Mouse (Mus musculus) MEL (cell line): ENCODE measurements around the gene Plxna4. TPM values are rescaled to one million over a fixed set of nuclear protein-coding genes. Genes with fewer than 3 reads are reported as not detected.

Experiments
- DNase-seq: peaks from one replicate; pipeline ENCODE4 v3.0.0; 2011; ENCODE audit warnings: low read depth, low spot score
- H3K27ac ChIP-seq: 2 replicates; pipeline ENCODE4 v1.5.1; 2012; ENCODE audit warnings: low read depth, mild to moderate bottlenecking, control low read depth, low read length, moderate library complexity; ENCODE audit not compliant: control insufficient read depth
- H3K27me3 ChIP-seq, 2 experiments: fragments of 150-350 bp in 1 of 2; sonication (generic) in 1 of 2; 2 replicates each; pipeline ENCODE4 v1.6.1; 2012; ENCODE audit warnings: low read length in 2 of 2, mild to moderate bottlenecking in 2 of 2, improper control_type of control experiment in 1 of 2, moderate library complexity in 1 of 2; ENCODE audit not compliant: insufficient read depth in 2 of 2, control insufficient read depth in 1 of 2
- H3K36me3 ChIP-seq, 2 experiments: 2 replicates each; pipeline ENCODE4 v1.6.1; 2012 to 2014; ENCODE audit warnings: low read length in 2 of 2, improper control_type of control experiment in 1 of 2, inconsistent platforms in 1 of 2, mild to moderate bottlenecking in 1 of 2; ENCODE audit not compliant: insufficient read depth in 2 of 2, control insufficient read depth in 1 of 2
- H3K4me1 ChIP-seq, 2 experiments: fragments of 150-350 bp in 1 of 2; sonication (generic) in 1 of 2; 2 replicates each; pipeline ENCODE4 v1.6.1; 2012; ENCODE audit warnings: low read length in 2 of 2, improper control_type of control experiment in 1 of 2, mild to moderate bottlenecking in 1 of 2; ENCODE audit not compliant: insufficient read depth in 2 of 2, control insufficient read depth in 1 of 2
- H3K4me3 ChIP-seq, 2 experiments: fragments of 150-350 bp in 1 of 2; sonication (generic) in 1 of 2; 2 replicates each; pipeline ENCODE4 v1.5.1; 2012; ENCODE audit warnings: low read depth in 2 of 2, low read length in 2 of 2, mild to moderate bottlenecking in 2 of 2, moderate library complexity in 2 of 2, control low read depth in 1 of 2, improper control_type of control experiment in 1 of 2; ENCODE audit not compliant: control insufficient read depth in 1 of 2, insufficient read depth in 1 of 2
- H3K79me2 ChIP-seq: 2 replicates; pipeline ENCODE4 v1.6.1; 2012; ENCODE audit warnings: mild to moderate bottlenecking, low read length, moderate library complexity; ENCODE audit not compliant: control insufficient read depth, poor library complexity, insufficient read depth
- H3K9ac ChIP-seq: 2 replicates; pipeline ENCODE4 v1.6.1; 2012; ENCODE audit warnings: low read depth, mild to moderate bottlenecking, control low read depth, low read length, moderate library complexity; ENCODE audit not compliant: control insufficient read depth, poor library complexity, severe bottlenecking
- H3K9me3 ChIP-seq: fragments of 150-350 bp; sonication (generic); replicated peaks from 2 replicates; pipeline ENCODE4 v1.6.1; 2012; ENCODE audit warnings: mild to moderate bottlenecking, low read length, improper control_type of control experiment, moderate library complexity; ENCODE audit not compliant: insufficient read depth
- BHLHE40 ChIP-seq: IDR thresholded peaks from 2 replicates; pipeline ENCODE4 v1.6.1; 2012; ENCODE audit warnings: low read depth, mild to moderate bottlenecking, inconsistent platforms, low read length, improper control_type of control experiment, borderline replicate concordance
- CHD1 ChIP-seq: IDR thresholded peaks from 2 replicates; pipeline ENCODE4 v1.6.1; 2012; ENCODE audit warnings: low read depth, mild to moderate bottlenecking, inconsistent platforms, low read length, improper control_type of control experiment
- EP300 ChIP-seq, 2 experiments: IDR thresholded peaks; 2 replicates each; pipeline ENCODE4 v1.6.1; 2011; ENCODE audit warnings: improper control_type of control experiment in 2 of 2, low read length in 2 of 2, low read depth in 1 of 2, mild to moderate bottlenecking in 1 of 2
- ETS1 ChIP-seq: IDR thresholded peaks from 2 replicates; pipeline ENCODE4 v1.6.1; 2012; ENCODE audit warnings: low read depth, mild to moderate bottlenecking, inconsistent platforms, low read length, improper control_type of control experiment, moderate library complexity
- GABPA ChIP-seq: IDR thresholded peaks from 2 replicates; pipeline ENCODE4 v1.6.1; 2012; ENCODE audit warnings: low read depth, mild to moderate bottlenecking, inconsistent platforms, low read length, improper control_type of control experiment, moderate library complexity
- GATA1 ChIP-seq: IDR thresholded peaks from 2 replicates; pipeline ENCODE4 v1.6.1; 2011; ENCODE audit warnings: low read depth, low read length, improper control_type of control experiment
- JUND ChIP-seq: IDR thresholded peaks from 2 replicates; pipeline ENCODE4 v1.6.1; 2011; ENCODE audit warnings: low read depth, mild to moderate bottlenecking, improper control_type of control experiment, low read length
- MAFK ChIP-seq: IDR thresholded peaks from 2 replicates; pipeline ENCODE4 v1.6.1; 2011; ENCODE audit warnings: low read depth, mild to moderate bottlenecking, low read length, improper control_type of control experiment, borderline replicate concordance
- MAX ChIP-seq: IDR thresholded peaks from 2 replicates; pipeline ENCODE4 v1.6.1; 2011; ENCODE audit warnings: low read length, improper control_type of control experiment
- RAD21 ChIP-seq: IDR thresholded peaks from 2 replicates; pipeline ENCODE4 v1.6.1; 2011; ENCODE audit warnings: mild to moderate bottlenecking, low read depth, low read length, improper control_type of control experiment
- RCOR1 ChIP-seq: IDR thresholded peaks from 2 replicates; pipeline ENCODE4 v1.6.1; 2012; ENCODE audit warnings: low read depth, mild to moderate bottlenecking, inconsistent platforms, low read length, improper control_type of control experiment
- SMC3 ChIP-seq: IDR thresholded peaks from 2 replicates; pipeline ENCODE4 v1.6.1; 2011; ENCODE audit warnings: low read depth, low read length, improper control_type of control experiment
- TAL1 ChIP-seq: IDR thresholded peaks from 2 replicates; pipeline ENCODE4 v1.6.1; 2012; ENCODE audit warnings: mild to moderate bottlenecking, inconsistent platforms, low read length, moderate library complexity, mixed read lengths
- TCF12 ChIP-seq: IDR thresholded peaks from 2 replicates; pipeline ENCODE4 v1.6.1; 2014; ENCODE audit warnings: low read depth, mild to moderate bottlenecking, inconsistent platforms, low read length, improper control_type of control experiment, moderate library complexity
- UBTF ChIP-seq: IDR thresholded peaks from 2 replicates; pipeline ENCODE4 v1.6.1; 2012; ENCODE audit warnings: low read depth, mild to moderate bottlenecking, inconsistent platforms, low read length, improper control_type of control experiment, moderate library complexity, borderline replicate concordance; ENCODE audit not compliant: insufficient read depth
- ZC3H11A ChIP-seq: IDR thresholded peaks from 2 replicates; pipeline ENCODE4 v1.6.1; 2012; ENCODE audit warnings: low read depth, mild to moderate bottlenecking, inconsistent platforms, low read length, improper control_type of control experiment
- ZMIZ1 ChIP-seq: IDR thresholded peaks from 2 replicates; pipeline ENCODE4 v1.6.1; 2012; ENCODE audit warnings: low read depth, mild to moderate bottlenecking, inconsistent platforms, low read length, improper control_type of control experiment, moderate library complexity
- ZNF384 ChIP-seq: IDR thresholded peaks from 2 replicates; pipeline ENCODE4 v1.6.1; 2012; ENCODE audit warnings: low read depth, mild to moderate bottlenecking, inconsistent platforms, low read length, improper control_type of control experiment
- polyA plus RNA-seq, 2 experiments: library from polyadenylated mRNA; stranded (reverse) in 1 of 2; unstranded in 1 of 2; fragments of >175 nt in 1 of 2; fragments of >200 nt in 1 of 2; gene quantifications; 2 replicates each; pipeline versions ENCODE4 v1.2.1 to v1.2.4; 2012; ENCODE audit warnings: low replicate concordance in 2 of 2, low read depth in 1 of 2; ENCODE audit not compliant: insufficient read length in 2 of 2, insufficient read depth in 1 of 2, missing spikeins in 1 of 2
- total RNA-seq: library from RNA; depleted of rRNA; stranded (reverse); fragments of 300-350 nt; gene quantifications from 2 replicates; pipeline ENCODE4 v1.2.3, GENCODE M21; 2012

Gene Plxna4
- total and polyA plus RNA-seq, 3 experiments = 0.01 TPM; not detected in 2

DNA sequence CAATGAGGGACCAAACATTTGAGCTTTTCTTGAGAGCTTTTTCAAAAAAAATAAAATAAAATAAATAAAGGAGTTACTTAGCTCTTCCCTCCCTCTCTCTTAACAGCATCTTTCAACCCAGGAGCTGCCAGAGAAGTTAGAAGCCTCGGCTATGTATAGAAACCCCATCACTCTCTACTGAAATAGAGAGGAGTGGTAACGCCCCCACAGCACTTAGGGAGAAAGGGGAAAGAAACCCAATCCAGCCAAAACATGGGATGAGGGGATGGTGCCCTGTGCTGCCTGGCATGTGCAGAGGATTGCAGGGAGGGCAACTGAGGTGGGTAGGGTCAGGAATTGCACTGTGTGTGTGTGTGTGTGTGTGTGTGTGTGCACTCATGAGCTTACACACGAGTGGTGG lies 228.3 kb downstream of the Plxna4 start:
- DNase-seq = no peak
- Histone ChIP-seq H3K36me3 (no peaks in the 10 kb centered on the region), H3K79me2 (no peaks in the 10 kb centered on the region), H3K27ac (no peak overlapping the region), H3K9ac (no peak overlapping the region), H3K9me3 (no peaks in the 10 kb centered on the region), H3K4me1 (no peaks in the 10 kb centered on the region), H3K4me3 (no peak overlapping the region), H3K27me3 (no peaks in the 10 kb centered on the region)
- no peak for TF ChIP-seq RCOR1

GRCm38 (mm10) chr6:32357497-32357896 lies 230.5 kb downstream of the Plxna4 start:
- no peak for DNase-seq
- Histone ChIP-seq H3K79me2 (no peaks in the 10 kb centered on the region), H3K9ac (no peak overlapping the region), H3K36me3 (no peaks in the 10 kb centered on the region), H3K27me3 (no peaks in the 10 kb centered on the region), H3K4me1 (no peaks in the 10 kb centered on the region), H3K27ac (no peak overlapping the region), H3K4me3 (no peak overlapping the region), H3K9me3 (no peaks in the 10 kb centered on the region)
- no peak for TF ChIP-seq TAL1
- TF ChIP-seq MAFK = no peak
- TF ChIP-seq GABPA = no peak
- no peak for TF ChIP-seq ZNF384
- no peak for TF ChIP-seq GATA1
- no peak for TF ChIP-seq ZMIZ1
- TF ChIP-seq ZC3H11A = no peak
- TF ChIP-seq JUND = no peak
- TF ChIP-seq CHD1 = no peak
- no peak for TF ChIP-seq SMC3
- TF ChIP-seq ETS1 = no peak
- no peak for TF ChIP-seq EP300 (IDR thresholded peaks at IDR 0.05; ENCODE audit: low read depth in 1 of 2, low read length in 2 of 2)
- TF ChIP-seq TCF12 = no peak
- no peak for TF ChIP-seq MAX
- no peak for TF ChIP-seq RAD21
- no peak for TF ChIP-seq BHLHE40
- no peak for TF ChIP-seq UBTF
